Mouse (Mus musculus) kidney, adult 2 months (tissue): ENCODE measurements around the gene Hdgfl3.

Source experiments
- CTCF ChIP-seq: fragments of 200-500 bp; conservative IDR thresholded peaks from 2 replicates; pipeline ENCODE4 v1.5.1; 2011; ENCODE audit warnings: low read depth, mild to moderate bottlenecking, control low read depth, low read length, moderate library complexity, mixed read lengths; ENCODE audit not compliant: insufficient read depth, insufficient read length
- POLR2A ChIP-seq: fragments of 200-500 bp; IDR thresholded peaks from one replicate; pipeline ENCODE4 v1.6.1; 2011; ENCODE audit warnings: low read depth, low read length, control low read depth

DNA sequence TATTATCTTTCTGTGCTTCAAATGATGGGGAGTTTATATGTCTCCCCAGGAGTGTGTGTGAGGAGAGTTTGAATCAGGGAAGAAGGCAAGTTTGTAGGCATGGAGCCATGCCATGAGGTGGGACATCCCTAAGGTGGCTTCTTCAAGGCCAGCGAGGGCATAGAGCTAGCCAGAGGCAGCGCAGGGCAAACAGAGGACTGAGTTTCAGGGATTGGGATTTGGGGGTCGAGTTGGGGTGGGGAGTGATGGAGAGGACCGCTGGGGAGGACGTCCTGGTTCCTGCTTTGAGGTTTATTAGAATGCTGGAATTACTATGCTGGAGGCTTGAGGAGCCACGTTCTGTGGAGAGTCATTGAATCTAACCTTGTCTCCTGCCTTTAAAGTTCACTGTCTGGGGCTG is 68.3 kb downstream of the Hdgfl3 start:
- TF ChIP-seq CTCF (no peak), POLR2A (no peak)
